In the genomic region with DNA sequence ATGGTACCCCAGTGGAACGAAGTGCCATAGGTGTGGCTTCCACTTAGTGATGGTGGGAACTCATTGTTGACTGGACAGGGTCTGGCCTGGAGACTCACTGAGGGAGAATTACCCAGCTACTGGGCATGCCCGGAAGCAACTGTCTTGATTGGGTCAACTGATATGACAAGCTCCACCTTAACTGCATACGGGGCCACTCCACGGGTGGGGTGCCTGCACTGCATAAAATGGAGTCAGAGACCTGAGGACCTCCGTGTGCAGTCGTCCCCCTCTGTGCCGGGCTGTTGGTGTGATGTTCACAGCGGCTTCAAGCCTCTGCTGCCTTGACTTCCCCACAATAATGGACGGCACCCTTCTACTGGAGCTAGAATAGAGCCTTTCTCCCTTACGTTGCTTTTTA, we compare ENCODE assay signal across 12 mouse cellular contexts.
"Had no signal": no experiment of that assay in that cellular context is flagged by ENCODE, and none has a peak within 500 bp of the region (broad histone marks: within the 10 kb centered on the region; RNA-seq: fewer than 3 reads in every experiment).

No protein-coding gene starts in this region.

- H3K36me3 ChIP-seq: limb, embryonic 13.5 days; midbrain, embryonic 12.5 days; neural tube, embryonic 13.5 days had no signal

- ATAC-seq: inflammation-experienced regulatory T-cells, adult 6 months; intestine, postnatal 0 days; midbrain, embryonic 16.5 days had no signal

- DNase-seq: kidney, postnatal 14 days; left cerebral cortex, postnatal 4 days; lung, adult 18-20 months; right cerebral cortex, postnatal 14 days; thymus, postnatal 36 days had no signal

- H3K9ac ChIP-seq: limb, embryonic 13.5 days; liver, embryonic 14.5 days; midbrain, embryonic 12.5 days; neural tube, embryonic 13.5 days had no signal

- H3K4me1 ChIP-seq: midbrain, embryonic 12.5 days had no signal

- H3K4me3 ChIP-seq: limb, embryonic 13.5 days; midbrain, embryonic 12.5 days; neural tube, embryonic 13.5 days had no signal

- H3K27ac ChIP-seq: limb, embryonic 13.5 days; liver, embryonic 14.5 days; midbrain, embryonic 12.5 days; neural tube, embryonic 13.5 days had no signal

- H3K27me3 ChIP-seq: limb, embryonic 13.5 days; midbrain, embryonic 12.5 days; neural tube, embryonic 13.5 days had no signal

- H3K4me2 ChIP-seq: limb, embryonic 13.5 days; midbrain, embryonic 12.5 days; neural tube, embryonic 13.5 days had no signal

- H3K9me3 ChIP-seq: limb, embryonic 13.5 days; midbrain, embryonic 12.5 days; neural tube, embryonic 13.5 days had no signal
